Mouse (Mus musculus) thymus, adult 2 months (tissue): Measurements from ENCODE around the gene Tnfrsf14.

Source experiments
- CTCF ChIP-seq: fragments of 200-500 bp; IDR thresholded peaks from 2 replicates; pipeline ENCODE4 v1.5.1; 2012; ENCODE audit warnings: mild to moderate bottlenecking, control low read depth, low read length, moderate library complexity, borderline replicate concordance; ENCODE audit not compliant: control insufficient read depth, poor library complexity, insufficient read depth; ENCODE audit errors: extremely low read depth
- POLR2A ChIP-seq: fragments of 200-500 bp; IDR thresholded peaks from 2 replicates; pipeline ENCODE4 v1.6.1; 2012; ENCODE audit warnings: mild to moderate bottlenecking, low read length, control low read depth, moderate library complexity; ENCODE audit not compliant: control insufficient read depth, poor library complexity, insufficient read depth; ENCODE audit errors: extremely low read depth

GRCm38 (mm10) chr4:154927899-154928337 is 445 bp downstream of the Tnfrsf14 start:
- TF ChIP-seq POLR2A (no peak), CTCF (no peak)
